Mouse (Mus musculus): Measurements from ENCODE around the gene Mamdc2. TPM values are rescaled to one million over a fixed set of nuclear protein-coding genes. Genes with fewer than 3 reads are reported as not detected.

Mamdc2 gene
- polyA plus RNA-seq, 1 experiment from 2014 or later = 1.1 TPM

DNA sequence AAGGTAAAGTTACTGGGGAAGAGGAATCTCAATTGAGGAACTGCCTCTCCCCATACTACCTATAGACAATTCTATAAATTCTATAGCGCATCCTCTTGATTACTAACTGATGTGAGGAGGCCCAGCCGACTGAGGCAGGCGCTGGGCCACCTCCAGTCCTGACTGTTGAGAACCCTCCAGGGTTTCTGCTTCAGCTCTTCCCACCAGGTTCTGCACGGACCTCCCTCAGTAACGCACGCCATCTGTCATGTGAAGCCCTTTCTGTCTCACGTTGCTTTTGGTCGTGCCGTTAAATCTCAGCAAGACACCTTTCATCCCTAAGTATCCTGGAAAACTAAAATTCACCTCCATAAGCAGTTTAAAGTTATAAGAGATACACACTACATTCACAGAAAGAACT, 191.5 kb downstream of the Mamdc2 start:
- Histone ChIP-seq H3K36me3 (peaks cover 74% of the 10 kb centered on the region), H3K4me2 (no peak overlapping the region), H3K9ac (no peak overlapping the region), H3K27me3 (replicated peaks) (no peaks in the 10 kb centered on the region), H3K4me3 (no peak overlapping the region), H3K27ac (replicated peaks) (no peak overlapping the region), H3K9me3 (no peaks in the 10 kb centered on the region), H3K4me1 (no peaks in the 10 kb centered on the region)
- no peak for ATAC-seq (ENCODE audit: extremely low read depth, insufficient number of reproducible peaks, low FRiP score, low TSS enrichment)
- 90% methylated on average over 9 of the region's 9 CpGs for WGBS

Other genes starting within 250 kb of the Mamdc2 start
- gene Smc5, start 174.5 kb downstream of the Mamdc2 start, polyA plus RNA-seq (2015; fragmentation: Nextera tagmentation; extraction: Ambion mirVana) = 20.6 and 21.7 TPM in 2 replicates
- not detected in 2 replicates for gene 1700028P14Rik, start 204.4 kb upstream of the Mamdc2 start, polyA plus RNA-seq (2015; fragmentation: Nextera tagmentation; extraction: Ambion mirVana)
- 3.9 and 4.1 TPM in 2 replicates for gene Ptar1, start 239.0 kb upstream of the Mamdc2 start, polyA plus RNA-seq (2015; fragmentation: Nextera tagmentation; extraction: Ambion mirVana)